Mouse (Mus musculus): ENCODE results near the gene Ehd1.
"Not testable (repeated sequence)": the region's sequence is repeated elsewhere in the genome, so short reads cannot be mapped to it uniquely, and the experiment has no call there.

The Ehd1 gene

GRCm38 (mm10) chr19:6277661-6278438 is 1.3 kb downstream of the Ehd1 start:
- in situ Hi-C loops (cut with MseI, MboI): no loop called here

GRCm38 (mm10) chr19:6278439-6279073 is 2.0 kb downstream of the Ehd1 start:
- in situ Hi-C loops (cut with MseI, MboI): no loop called here

- in situ Hi-C loops (cut with MseI, MboI): no loop called here
Observed at GRCm38 (mm10) chr19:6279481-6280144, 3.1 kb downstream of the Ehd1 start.

- in situ Hi-C loops (cut with MseI, MboI): no loop called here
Observed at GRCm38 (mm10) chr19:6280554-6280953, 4.0 kb downstream of the Ehd1 start.

GRCm38 (mm10) chr19:6281122-6282020 is 4.8 kb downstream of the Ehd1 start:
- in situ Hi-C loops (cut with MseI, MboI): no loop called here

- in situ Hi-C loops (cut with MseI, MboI): no loop called here
Observed at GRCm38 (mm10) chr19:6283001-6283400, 6.5 kb downstream of the Ehd1 start.

- in situ Hi-C loops (cut with MseI, MboI): no loop called here
Observed at GRCm38 (mm10) chr19:6284502-6284901, 8.0 kb downstream of the Ehd1 start.

GRCm38 (mm10) chr19:6285226-6285625 is 8.7 kb downstream of the Ehd1 start:
- in situ Hi-C loops (cut with MseI, MboI): no loop called here

- in situ Hi-C loops (cut with MseI, MboI): no loop called here
Observed at GRCm38 (mm10) chr19:6285632-6286433, 9.3 kb downstream of the Ehd1 start.

GRCm38 (mm10) chr19:6286434-6287401 is 10.2 kb downstream of the Ehd1 start:
- in situ Hi-C loops (cut with MseI, MboI): no loop called here

- in situ Hi-C loops (cut with MseI, MboI): no loop called here
Observed at GRCm38 (mm10) chr19:6288236-6288894, 11.8 kb downstream of the Ehd1 start.

GRCm38 (mm10) chr19:6289696-6290238 is 13.2 kb downstream of the Ehd1 start:
- in situ Hi-C loops (cut with MseI, MboI): no loop called here

- in situ Hi-C loops (cut with MseI, MboI): not testable (repeated sequence)
Observed at GRCm38 (mm10) chr19:6290720-6291116, 14.2 kb downstream of the Ehd1 start.

GRCm38 (mm10) chr19:6291117-6291781 is 14.7 kb downstream of the Ehd1 start:
- in situ Hi-C loops (cut with MseI, MboI): no loop called here

- in situ Hi-C loops (cut with MseI, MboI): no loop called here
Observed at GRCm38 (mm10) chr19:6292262-6292661, 15.7 kb downstream of the Ehd1 start.

GRCm38 (mm10) chr19:6294301-6294700 is 17.8 kb downstream of the Ehd1 start:
- in situ Hi-C loops (cut with MseI, MboI): no loop called here

- in situ Hi-C loops (cut with MseI, MboI): no loop called here
Observed at GRCm38 (mm10) chr19:6296551-6297210, 20.2 kb downstream of the Ehd1 start.

- in situ Hi-C loops (cut with MseI, MboI): no loop called here
Observed at GRCm38 (mm10) chr19:6297641-6298040, 21.1 kb downstream of the Ehd1 start.

All from mouse trophoblast stem cell (cell line).